Mouse (Mus musculus): ENCODE measurements around the gene Pank4. TPM values are rescaled to one million over a fixed set of nuclear protein-coding genes. Genes with fewer than 3 reads are reported as not detected.

The Pank4 gene
- polyA plus RNA-seq, 1 experiment from 2014 or later: 46.7 TPM

- peaks cover 64% of the 10 kb centered on the region for H3K4me1 ChIP-seq
- ATAC-seq (ENCODE audit: low FRiP score): peak; percentile 80
These were observed 17.6 kb upstream of the Pank4 start for GRCm38 (mm10) chr4:154946319-154946718.

GRCm38 (mm10) chr4:154948066-154948939 lies 15.6 kb upstream of the Pank4 start:
- no peak overlapping the region for H3K9ac ChIP-seq
- 29% methylated on average over 14 of the region's 14 CpGs for WGBS
- peaks cover 18% of the 10 kb centered on the region; the same call in 1 of the 2 replicates for H3K27me3 ChIP-seq

More at GRCm38 (mm10) chr4:154946319-154946718, 17.6 kb upstream of the Pank4 start:
- Histone ChIP-seq H3K27me3 (peaks cover 5% of the 10 kb centered on the region; the same call in 1 of the 2 replicates), H3K4me3 (replicated peaks) (peak overlapping the region; percentile 38), H3K4me2 (peak overlapping the region; percentile 63), H3K27ac (peak overlapping the region; percentile 79), H3K9ac (peak overlapping the region; percentile 17; the same call in 1 of the 2 replicates), H3K9me3 (no peaks in the 10 kb centered on the region), H3K36me3 (replicated peaks) (no peaks in the 10 kb centered on the region)
- WGBS: 3% methylated on average over 8 of the region's 8 CpGs

GRCm38 (mm10) chr4:154948940-154949588 lies 14.9 kb upstream of the Pank4 start:
- Histone ChIP-seq H3K36me3 (replicated peaks) (no peaks in the 10 kb centered on the region), H3K4me3 (replicated peaks) (peak overlapping the region; percentile 13), H3K4me1 (peaks cover 87% of the 10 kb centered on the region), H3K9me3 (no peaks in the 10 kb centered on the region), H3K27me3 (peaks cover 26% of the 10 kb centered on the region), H3K4me2 (peak overlapping the region; percentile 41), H3K9ac (no peak overlapping the region), H3K27ac (peak overlapping the region; percentile 95)
- ATAC-seq (ENCODE audit: low FRiP score): peak; percentile 10
- 36% methylated on average over 6 of the region's 6 CpGs for WGBS

More at GRCm38 (mm10) chr4:154948066-154948939, 15.6 kb upstream of the Pank4 start:
- H3K27ac ChIP-seq: peak overlapping the region; percentile 95
- H3K4me3 ChIP-seq (replicated peaks): peak overlapping the region; percentile 13; the same call in 1 of the 2 replicates
- H3K4me2 ChIP-seq: peak overlapping the region; percentile 41
- no peaks in the 10 kb centered on the region for H3K36me3 ChIP-seq (replicated peaks)
- ATAC-seq (ENCODE audit: low FRiP score): peak; percentile 68
- peaks cover 83% of the 10 kb centered on the region for H3K4me1 ChIP-seq
- no peaks in the 10 kb centered on the region for H3K9me3 ChIP-seq

GRCm38 (mm10) chr4:154949589-154949982 lies 14.3 kb upstream of the Pank4 start:
- 4% methylated on average over 16 of the region's 16 CpGs for WGBS
- H3K4me1 ChIP-seq: peaks cover 91% of the 10 kb centered on the region
- peak; percentile 31 for ATAC-seq (ENCODE audit: low FRiP score)
- H3K27me3 ChIP-seq: peaks cover 31% of the 10 kb centered on the region
- peak overlapping the region; percentile 41 for H3K4me2 ChIP-seq
- no peaks in the 10 kb centered on the region for H3K36me3 ChIP-seq (replicated peaks)
- peak overlapping the region; percentile 95 for H3K27ac ChIP-seq
- H3K4me3 ChIP-seq (replicated peaks): peak overlapping the region; percentile 13
- H3K9ac ChIP-seq: no peak overlapping the region
- no peaks in the 10 kb centered on the region for H3K9me3 ChIP-seq

GRCm38 (mm10) chr4:154952461-154953241 lies 11.3 kb upstream of the Pank4 start:
- Histone ChIP-seq H3K4me3 (replicated peaks) (peak overlapping the region; percentile 13; the same call in 1 of the 2 replicates), H3K27me3 (peaks cover 60% of the 10 kb centered on the region), H3K4me2 (peak overlapping the region; percentile 43), H3K9ac (0 out of 2 replicates have a peak overlapping the region, but pooled peaks have one; percentile 12), H3K4me1 (peaks cover 85% of the 10 kb centered on the region), H3K27ac (peak overlapping the region; percentile 75), H3K9me3 (no peaks in the 10 kb centered on the region), H3K36me3 (replicated peaks) (no peaks in the 10 kb centered on the region)
- WGBS: under 1% methylated on average over 26 of the region's 26 CpGs
- peak; percentile 62 for ATAC-seq (ENCODE audit: low FRiP score)

- H3K36me3 ChIP-seq (replicated peaks): no peaks in the 10 kb centered on the region
- H3K27me3 ChIP-seq: peaks cover 72% of the 10 kb centered on the region
- ATAC-seq (ENCODE audit: low FRiP score): no peak
- no peaks in the 10 kb centered on the region for H3K9me3 ChIP-seq
- WGBS: 19% methylated on average over 9 of the region's 9 CpGs
- H3K4me3 ChIP-seq (replicated peaks): no peak overlapping the region
- no peak overlapping the region for H3K27ac ChIP-seq
- H3K4me1 ChIP-seq: peaks cover 82% of the 10 kb centered on the region
- H3K9ac ChIP-seq: no peak overlapping the region
- no peak overlapping the region; the same call in 1 of the 2 replicates for H3K4me2 ChIP-seq
These were observed 7.3 kb upstream of the Pank4 start for GRCm38 (mm10) chr4:154956604-154957003.

GRCm38 (mm10) chr4:154957289-154957993 lies 6.5 kb upstream of the Pank4 start:
- Histone ChIP-seq H3K4me3 (replicated peaks) (no peak overlapping the region), H3K27ac (peak overlapping the region; percentile 99), H3K9ac (no peak overlapping the region), H3K36me3 (replicated peaks) (0 out of 2 replicates have a peak, but pooled peaks cover 6% of the 10 kb centered on the region), H3K4me2 (peak overlapping the region; percentile 81), H3K9me3 (no peaks in the 10 kb centered on the region), H3K27me3 (peaks cover 69% of the 10 kb centered on the region), H3K4me1 (peaks cover 83% of the 10 kb centered on the region)
- WGBS: 28% methylated on average over 13 of the region's 13 CpGs
- no peak for ATAC-seq (ENCODE audit: low FRiP score)

- peak; percentile 66 for ATAC-seq (ENCODE audit: low FRiP score)
- Histone ChIP-seq H3K4me2 (peak overlapping the region; percentile 81), H3K4me3 (replicated peaks) (peak overlapping the region; percentile 26), H3K9ac (peak overlapping the region; percentile 42; the same call in 1 of the 2 replicates), H3K27me3 (peaks cover 69% of the 10 kb centered on the region), H3K4me1 (peaks cover 83% of the 10 kb centered on the region), H3K36me3 (replicated peaks) (0 out of 2 replicates have a peak, but pooled peaks cover 9% of the 10 kb centered on the region), H3K27ac (peak overlapping the region; percentile 99), H3K9me3 (no peaks in the 10 kb centered on the region)
- WGBS: under 1% methylated on average over 15 of the region's 15 CpGs
These were observed 5.8 kb upstream of the Pank4 start for GRCm38 (mm10) chr4:154958171-154958570.

GRCm38 (mm10) chr4:154958621-154959020 lies 5.3 kb upstream of the Pank4 start:
- Histone ChIP-seq H3K36me3 (replicated peaks) (0 out of 2 replicates have a peak, but pooled peaks cover 9% of the 10 kb centered on the region), H3K27ac (peak overlapping the region; percentile 99), H3K9me3 (no peaks in the 10 kb centered on the region), H3K4me3 (replicated peaks) (peak overlapping the region; percentile 26; the same call in 1 of the 2 replicates), H3K4me1 (peaks cover 83% of the 10 kb centered on the region), H3K27me3 (peaks cover 65% of the 10 kb centered on the region), H3K4me2 (peak overlapping the region; percentile 81), H3K9ac (no peak overlapping the region)
- 3% methylated on average over 8 of the region's 8 CpGs for WGBS
- ATAC-seq (ENCODE audit: low FRiP score): peak; percentile 10; the same call in 1 of the 2 replicates

GRCm38 (mm10) chr4:154960021-154960689 lies 3.8 kb upstream of the Pank4 start:
- 5% methylated on average over 20 of the region's 20 CpGs for WGBS
- Histone ChIP-seq H3K9ac (peak overlapping the region; percentile 98), H3K27ac (peak overlapping the region; percentile 99), H3K9me3 (no peaks in the 10 kb centered on the region), H3K4me1 (peaks cover 73% of the 10 kb centered on the region), H3K4me3 (replicated peaks) (peak overlapping the region; percentile 77), H3K27me3 (peaks cover 50% of the 10 kb centered on the region), H3K36me3 (replicated peaks) (0 out of 2 replicates have a peak, but pooled peaks cover 9% of the 10 kb centered on the region), H3K4me2 (peak overlapping the region; percentile 81)
- no peak for ATAC-seq (ENCODE audit: low FRiP score)

Measured in forebrain, embryonic 12.5 days (tissue).